Mouse (Mus musculus) brain, embryonic 14.5 days (tissue): Measurements from ENCODE around the gene Myo10.

Source experiments
- CTCF ChIP-seq: fragments of 200-500 bp; IDR thresholded peaks from 2 replicates; pipeline ENCODE4 v1.5.1; 2012; ENCODE audit warnings: inconsistent platforms, mild to moderate bottlenecking, moderate library complexity, borderline replicate concordance; ENCODE audit not compliant: insufficient read depth, insufficient read length; ENCODE audit errors: extremely low read depth
- POLR2A ChIP-seq: fragments of 200-500 bp; IDR thresholded peaks from 2 replicates; pipeline ENCODE4 v1.6.1; 2012; ENCODE audit warnings: mild to moderate bottlenecking, inconsistent platforms, borderline replicate concordance; ENCODE audit not compliant: poor library complexity, insufficient read depth, insufficient read length, severe bottlenecking; ENCODE audit errors: extremely low read depth

DNA sequence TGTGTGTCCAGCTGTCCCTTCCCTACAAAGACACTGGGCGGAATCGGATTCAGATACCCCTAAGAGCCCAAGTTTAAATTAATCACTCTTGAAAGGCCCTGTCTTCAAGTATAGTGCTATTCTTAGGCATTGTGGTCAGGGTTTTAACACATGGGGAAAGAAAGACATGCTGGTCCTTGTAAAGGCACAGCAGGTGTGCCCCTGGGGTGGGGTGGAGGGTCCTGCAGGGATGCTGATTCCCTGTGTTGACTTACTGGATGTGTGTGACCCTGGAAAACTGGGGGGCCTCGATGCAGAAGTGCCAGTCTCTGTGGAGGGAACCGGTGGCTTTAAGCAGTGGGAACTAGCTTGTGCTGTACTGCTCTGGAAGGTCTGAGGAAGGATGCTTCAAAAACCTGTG is 90.6 kb downstream of the Myo10 start:
- no peak for TF ChIP-seq CTCF
- TF ChIP-seq POLR2A, result no peak
